Mouse (Mus musculus): ENCODE results near the gene Tbc1d10a. TPM values are rescaled to one million over a fixed set of nuclear protein-coding genes. Genes with fewer than 3 reads are reported as not detected.

Gene Tbc1d10a
- polyA plus RNA-seq, 1 experiment from 2014 or later, result 20.9 TPM

DNA sequence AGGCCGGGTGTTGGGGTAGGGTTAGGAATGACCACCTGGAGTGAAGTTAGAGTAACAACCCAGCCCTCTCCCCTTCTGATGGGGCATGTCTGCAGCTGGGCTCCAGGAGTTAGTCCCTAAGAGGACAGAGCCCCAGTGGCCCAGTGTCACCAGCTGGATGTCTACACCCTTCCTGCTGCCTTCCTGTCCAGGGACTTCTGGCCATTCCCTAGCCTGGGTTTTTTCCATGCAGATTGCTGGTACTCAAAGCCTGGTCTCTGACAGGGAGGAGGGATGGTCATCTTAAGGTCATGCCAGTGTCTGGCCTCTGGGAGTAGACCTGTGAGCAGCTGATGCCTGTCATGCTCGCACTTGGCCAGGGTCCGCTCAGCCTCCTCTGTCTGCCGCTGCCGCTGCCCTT lies 38.5 kb upstream of the Tbc1d10a start:
- DNase-seq (no peak), ATAC-seq (ENCODE audit: insufficient read depth) (no peak)
- Histone ChIP-seq H3K4me1 (ENCODE audit: insufficient read depth) (no peaks in the 10 kb centered on the region), H3K36me3 (ENCODE audit: insufficient read depth) (peaks cover 31% of the 10 kb centered on the region), H3K9ac (no peak overlapping the region), H3K4me3 (ENCODE audit: low read depth, low read length) (no peak overlapping the region), H3K9me3 (ENCODE audit: low read depth, low read length) (no peaks in the 10 kb centered on the region), H3K27ac (ENCODE audit: low read depth) (no peak overlapping the region), H3K27me3 (ENCODE audit: insufficient read depth, low read length) (no peaks in the 10 kb centered on the region), H3K4me2 (no peak overlapping the region)
- 87% methylated on average over 5 of the region's 5 CpGs for WGBS
- no peak for TF ChIP-seq CTCF (IDR thresholded peaks at IDR 0.05; ENCODE audit: low read depth)

DNA sequence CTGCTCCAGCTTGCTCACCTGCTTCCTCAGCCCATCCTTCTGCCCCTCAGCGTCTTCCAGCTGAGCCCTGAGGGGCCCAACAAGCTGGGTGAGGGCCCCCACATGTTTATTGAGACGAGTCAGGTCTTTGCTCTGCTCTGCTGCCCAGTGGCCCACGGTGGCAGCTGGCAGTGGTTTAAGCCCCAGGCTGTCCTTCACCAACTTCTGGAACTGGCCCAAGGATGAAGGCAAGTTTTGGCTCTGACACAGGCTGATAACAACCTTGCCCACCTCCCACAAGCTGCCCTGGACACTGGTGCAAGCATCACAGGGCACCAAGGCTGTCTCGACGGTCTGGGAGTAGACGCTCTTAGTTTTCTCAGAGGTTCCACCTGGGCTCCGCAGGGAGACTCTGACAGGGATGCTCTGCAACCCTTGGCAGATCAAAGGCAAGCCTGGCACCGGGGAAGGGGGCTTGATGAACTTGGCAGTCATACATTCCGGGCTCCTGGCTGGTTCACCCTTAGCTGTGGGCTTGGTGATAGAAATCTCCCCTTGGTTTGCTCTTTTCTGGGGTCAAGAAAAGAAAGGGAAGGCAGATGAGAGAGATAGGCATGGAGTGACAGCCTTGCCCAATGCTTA lies 37.9 kb upstream of the Tbc1d10a start:
- Histone ChIP-seq H3K9me3 (ENCODE audit: low read depth, low read length) (no peaks in the 10 kb centered on the region), H3K4me1 (ENCODE audit: insufficient read depth) (no peaks in the 10 kb centered on the region), H3K36me3 (ENCODE audit: insufficient read depth) (peaks cover 26% of the 10 kb centered on the region), H3K27ac (ENCODE audit: low read depth) (no peak overlapping the region), H3K4me3 (ENCODE audit: low read depth, low read length) (no peak overlapping the region), H3K27me3 (ENCODE audit: insufficient read depth, low read length) (no peaks in the 10 kb centered on the region), H3K9ac (no peak overlapping the region), H3K4me2 (no peak overlapping the region)
- no peak for TF ChIP-seq CTCF (IDR thresholded peaks at IDR 0.05; ENCODE audit: low read depth)
- ATAC-seq (ENCODE audit: insufficient read depth) (no peak), DNase-seq (no peak)
- WGBS, result 82% methylated on average over 9 of the region's 9 CpGs

DNA sequence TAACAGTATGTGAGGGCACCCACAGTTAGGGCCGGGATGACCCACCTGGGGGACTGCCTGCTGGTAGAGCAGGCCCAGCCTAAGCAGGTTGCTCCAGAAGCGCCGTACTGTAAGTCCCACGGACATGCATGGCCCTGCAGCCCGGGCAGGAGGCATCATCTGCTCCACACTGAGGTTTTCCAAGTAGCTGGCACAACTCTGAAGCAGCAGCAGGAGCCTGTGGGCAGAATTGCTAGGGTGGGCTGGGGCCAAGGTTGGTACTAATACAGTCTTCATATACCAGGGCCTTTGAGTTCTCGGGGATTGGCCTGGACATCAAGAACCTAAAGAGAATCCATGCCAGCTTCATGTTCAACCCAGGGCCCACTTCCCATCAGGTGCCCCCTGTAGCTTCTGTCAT lies 36.7 kb upstream of the Tbc1d10a start:
- H3K27ac ChIP-seq (ENCODE audit: low read depth), result no peak overlapping the region
- ATAC-seq (ENCODE audit: insufficient read depth) (no peak), DNase-seq (no peak)
- H3K4me3 ChIP-seq (ENCODE audit: low read depth, low read length), result no peak overlapping the region
- WGBS, result 91% methylated on average over 6 of the region's 6 CpGs
- peaks cover 15% of the 10 kb centered on the region; the same call in 1 of the 2 replicates for H3K36me3 ChIP-seq (ENCODE audit: insufficient read depth)
- H3K4me2 ChIP-seq, result no peak overlapping the region
- no peaks in the 10 kb centered on the region for H3K4me1 ChIP-seq (ENCODE audit: insufficient read depth)
- H3K9me3 ChIP-seq (ENCODE audit: low read depth, low read length), result no peaks in the 10 kb centered on the region
- H3K27me3 ChIP-seq (ENCODE audit: insufficient read depth, low read length), result no peaks in the 10 kb centered on the region
- TF ChIP-seq CTCF (IDR thresholded peaks at IDR 0.05; ENCODE audit: low read depth), result no peak
- H3K9ac ChIP-seq, result no peak overlapping the region

DNA sequence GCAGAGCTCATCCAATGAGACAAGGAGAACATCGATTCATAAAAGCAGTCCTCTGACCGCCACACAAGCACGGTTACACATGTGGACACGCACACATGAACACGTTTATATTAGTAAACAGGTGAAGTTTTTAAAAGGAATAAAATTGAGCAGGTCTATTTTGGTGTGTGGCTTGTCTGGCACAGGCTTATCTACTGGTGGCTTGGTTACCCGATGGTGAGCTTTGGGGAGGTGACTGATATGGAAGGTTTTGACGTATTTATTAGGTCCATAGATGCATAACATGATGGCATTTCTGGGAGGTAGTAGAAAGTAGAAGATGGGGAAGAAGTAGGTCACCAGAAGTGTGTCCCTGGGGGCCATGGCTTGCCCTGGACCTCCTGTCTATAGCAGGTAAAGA lies 32.9 kb upstream of the Tbc1d10a start:
- Histone ChIP-seq H3K27me3 (ENCODE audit: insufficient read depth, low read length) (no peaks in the 10 kb centered on the region), H3K4me1 (ENCODE audit: insufficient read depth) (no peaks in the 10 kb centered on the region), H3K9ac (no peak overlapping the region), H3K4me2 (no peak overlapping the region), H3K9me3 (ENCODE audit: low read depth, low read length) (no peaks in the 10 kb centered on the region), H3K4me3 (ENCODE audit: low read depth, low read length) (no peak overlapping the region), H3K27ac (ENCODE audit: low read depth) (no peak overlapping the region), H3K36me3 (ENCODE audit: insufficient read depth) (peaks cover 4% of the 10 kb centered on the region; the same call in 1 of the 2 replicates)
- DNase-seq (no peak), ATAC-seq (ENCODE audit: insufficient read depth) (no peak)
- 90% methylated on average over 7 of the region's 7 CpGs for WGBS
- TF ChIP-seq CTCF (IDR thresholded peaks at IDR 0.05; ENCODE audit: low read depth), result no peak

DNA sequence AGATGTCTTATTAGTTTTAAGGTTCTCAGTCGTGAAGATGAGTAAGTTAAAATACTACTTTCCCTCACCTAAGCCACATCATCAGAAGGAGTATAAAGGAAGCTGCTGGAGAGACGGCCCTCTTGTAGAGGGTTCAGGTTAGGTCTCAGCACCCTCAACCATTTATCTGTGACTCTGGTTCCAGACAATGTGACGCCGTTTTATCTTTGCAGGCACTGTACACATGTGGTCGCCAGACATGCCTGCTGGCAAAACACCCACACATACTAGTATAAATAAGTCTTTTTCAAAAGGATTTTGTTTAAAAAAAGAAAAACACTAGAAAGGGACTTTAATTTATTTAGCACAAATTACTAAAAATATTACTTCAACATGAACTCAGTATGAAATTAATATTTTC lies 30.9 kb upstream of the Tbc1d10a start:
- WGBS, result 59% methylated on average over 5 of the region's 5 CpGs

DNA sequence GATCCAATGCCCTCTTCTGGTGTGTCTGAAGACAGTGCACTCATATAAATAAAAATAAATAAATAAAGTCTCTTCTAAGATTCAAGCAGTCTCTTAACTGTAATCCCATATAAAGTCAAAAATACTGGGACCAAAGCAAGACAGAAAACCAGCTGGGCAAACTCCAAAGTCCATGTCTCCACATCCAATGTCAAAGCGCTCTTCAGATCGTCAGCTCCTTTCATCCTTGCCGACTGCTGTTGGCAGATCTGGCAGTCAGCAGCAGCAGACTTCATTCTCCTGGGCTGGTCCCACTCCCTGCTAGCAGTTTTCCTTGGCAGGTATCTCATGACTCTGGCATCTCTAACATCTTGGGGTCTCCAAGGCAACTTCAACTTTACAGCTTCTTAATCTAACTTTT lies 27.9 kb upstream of the Tbc1d10a start:
- Histone ChIP-seq H3K9ac (no peak overlapping the region), H3K4me2 (no peak overlapping the region), H3K36me3 (ENCODE audit: insufficient read depth) (peaks cover 25% of the 10 kb centered on the region), H3K27ac (ENCODE audit: low read depth) (no peak overlapping the region), H3K27me3 (ENCODE audit: insufficient read depth, low read length) (no peaks in the 10 kb centered on the region), H3K4me1 (ENCODE audit: insufficient read depth) (peaks cover 7% of the 10 kb centered on the region; the same call in 1 of the 2 replicates), H3K4me3 (ENCODE audit: low read depth, low read length) (no peak overlapping the region), H3K9me3 (ENCODE audit: low read depth, low read length) (no peaks in the 10 kb centered on the region)
- WGBS, result 84% methylated on average over 3 of the region's 3 CpGs
- no peak for TF ChIP-seq CTCF (IDR thresholded peaks at IDR 0.05; ENCODE audit: low read depth)
- DNase-seq, result no peak
- no peak for ATAC-seq (ENCODE audit: insufficient read depth)

More for the DNA sequence above, 30.9 kb upstream of the Tbc1d10a start:
- Histone ChIP-seq H3K36me3 (ENCODE audit: insufficient read depth) (no peaks in the 10 kb centered on the region), H3K4me3 (ENCODE audit: low read depth, low read length) (no peak overlapping the region), H3K27ac (ENCODE audit: low read depth) (no peak overlapping the region), H3K9me3 (ENCODE audit: low read depth, low read length) (no peaks in the 10 kb centered on the region), H3K4me1 (ENCODE audit: insufficient read depth) (no peaks in the 10 kb centered on the region), H3K9ac (no peak overlapping the region), H3K4me2 (no peak overlapping the region), H3K27me3 (ENCODE audit: insufficient read depth, low read length) (no peaks in the 10 kb centered on the region)
- no peak for TF ChIP-seq CTCF (IDR thresholded peaks at IDR 0.05; ENCODE audit: low read depth)
- ATAC-seq (ENCODE audit: insufficient read depth) (no peak), DNase-seq (no peak)

DNA sequence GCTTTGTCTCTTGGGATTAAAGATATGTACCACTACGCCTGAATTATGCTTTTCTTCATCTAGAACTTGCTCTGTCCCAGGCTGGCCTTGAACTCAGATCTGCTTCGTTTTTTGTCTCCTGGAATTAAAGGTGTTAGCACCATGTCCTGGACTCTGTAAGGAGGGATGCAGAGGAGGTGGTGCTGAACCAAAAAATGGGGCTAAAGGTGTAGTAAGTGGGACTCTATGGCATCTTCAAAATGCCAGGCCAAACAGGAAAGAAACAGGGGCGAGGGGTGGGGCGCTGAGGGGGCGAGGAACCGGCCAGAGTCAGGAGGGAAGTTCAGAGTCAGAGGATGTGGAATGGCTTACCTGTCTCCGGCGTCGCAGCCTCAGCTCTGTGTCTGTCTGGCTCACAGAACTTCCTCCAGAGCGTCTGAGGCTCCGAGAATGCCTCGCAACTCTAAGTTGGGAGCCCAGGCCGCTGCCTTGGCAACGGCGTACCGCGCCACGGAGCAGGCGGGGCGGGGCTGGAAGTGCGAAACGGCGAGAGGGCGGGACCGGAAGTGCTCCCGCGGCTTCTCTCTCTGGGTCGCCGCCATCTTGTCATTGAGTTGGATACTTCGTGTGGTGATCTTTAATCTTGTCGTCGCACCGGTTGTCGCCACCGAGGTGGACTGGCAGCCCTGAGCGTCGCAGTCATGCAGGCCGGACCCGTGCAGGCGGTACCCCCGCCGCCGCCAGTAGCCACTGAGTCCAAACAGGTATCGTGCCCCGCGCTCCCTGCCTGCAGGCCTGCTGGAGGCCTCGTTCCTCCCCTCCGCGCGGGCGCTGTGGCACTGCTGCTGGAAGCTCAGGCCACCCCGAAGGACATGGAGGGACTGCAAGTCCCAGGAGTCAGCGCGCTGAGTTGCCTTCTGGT lies 26.5 kb upstream of the Tbc1d10a start, which contains the start of the genes Ccdc157 and Sf3a1:
Gene Ccdc157 (minus strand): TSS at position 486 of the 901 bp plus-strand sequence.
Gene Sf3a1 (plus strand): TSS at position 543 of the 901 bp plus-strand sequence.
- ATAC-seq (ENCODE audit: insufficient read depth) (peak; percentile 97), DNase-seq (peak; percentile 98)
- Histone ChIP-seq H3K36me3 (ENCODE audit: insufficient read depth) (peaks cover 39% of the 10 kb centered on the region), H3K27ac (ENCODE audit: low read depth) (peak within 1 kb of the TSS; percentile 78; the same call in 1 of the 2 replicates), H3K9me3 (ENCODE audit: low read depth, low read length) (no peaks in the 10 kb centered on the region), H3K27me3 (ENCODE audit: insufficient read depth, low read length) (no peaks in the 10 kb centered on the region), H3K4me2 (peak within 1 kb of the TSS; percentile 91), H3K9ac (peak within 1 kb of the TSS; percentile 80), H3K4me1 (ENCODE audit: insufficient read depth) (peaks cover 7% of the 10 kb centered on the region; the same call in 1 of the 2 replicates), H3K4me3 (ENCODE audit: low read depth, low read length) (peak within 1 kb of the TSS; percentile 91)
- TF ChIP-seq CTCF (IDR thresholded peaks at IDR 0.05; ENCODE audit: low read depth), result no peak
- WGBS, result 2% methylated on average over 54 of the region's 54 CpGs

Measured in lung, embryonic 14.5 days (tissue).